Comparison of ENCODE assay signal across 27 mouse cellular contexts in the genomic region with DNA sequence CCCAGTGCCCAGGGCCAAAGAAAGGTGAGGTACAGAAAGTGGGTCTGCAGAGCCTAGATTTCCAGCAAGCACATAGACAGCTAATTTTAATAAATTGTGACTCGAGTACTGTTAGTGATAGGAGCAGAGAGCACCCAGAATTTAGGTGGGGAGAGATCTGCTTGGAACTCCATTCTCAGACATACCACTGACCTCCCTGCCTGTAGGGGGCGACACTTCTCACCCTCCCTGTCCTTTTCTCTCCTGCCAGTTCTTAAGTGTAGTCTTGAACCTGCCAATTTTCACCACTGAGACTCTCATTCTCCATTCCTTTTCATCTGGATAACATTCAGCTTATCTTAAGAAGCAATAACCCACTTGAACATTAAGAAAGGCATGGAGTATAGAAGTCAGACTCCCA.
DNase-seq lines count a peak whose midpoint lies in the region; ATAC-seq and TF ChIP-seq lines count a peak whose summit lies in the region.
"Had no signal": no experiment of that assay in that cellular context is flagged by ENCODE, and none has a peak within 500 bp of the region (broad histone marks: within the 10 kb centered on the region; RNA-seq: fewer than 3 reads in every experiment).

No protein-coding gene starts in this region.

- dilution Hi-C loops in CH12.LX (cut with MboI; ENCODE audit: extremely low pct_ligation_motif_present, extremely low pct_unique_long_range_greater_than_20kb, low sequenced_read_pairs): no loop called here

- no peak overlapping the region for H3K27ac ChIP-seq in layer of hippocampus, adult 2 months
- H3K27ac ChIP-seq in CH12.LX (ENCODE audit: insufficient read depth, low read depth): no peak overlapping the region
- no peak overlapping the region for H3K27ac ChIP-seq in midbrain, embryonic 11.5 days (ENCODE audit: low read depth, low read length)
- H3K27ac ChIP-seq: forebrain, embryonic 12.5 days; heart, adult 2 months; limb, embryonic 13.5 days; liver, embryonic 14.5 days; lung, embryonic 15.5 days; neural tube, embryonic 13.5 days had no signal

- no peak for DNase-seq in layer of hippocampus, adult 2 months (ENCODE audit: low spot score in 2 of 2)
- no peak for DNase-seq in layer of hippocampus, postnatal 14 days (ENCODE audit: low spot score in 2 of 2)
- DNase-seq in 416B (ENCODE audit: low read depth) (peak; percentile 0), CH12.LX (ENCODE audit: extremely low read depth) (peak; percentile 21), Patski (ENCODE audit: low read depth, low spot score) (no peak)
- no peak for DNase-seq in urinary bladder, adult 18-20 months (ENCODE audit: low spot score in 2 of 2)
- no peak for DNase-seq in midbrain, embryonic 11.5 days (ENCODE audit: low spot score, missing footprints)
- DNase-seq in heart, postnatal 10 days: no peak
- DNase-seq: cerebellum, adult 18-20 months; cerebellum, postnatal 14 days; gastrocnemius, postnatal 25 days; heart, adult 2 months; heart, postnatal 4 days; layer of hippocampus, postnatal 36 days; lung, postnatal 4 days; right cerebral cortex, adult 18-20 months; right cerebral cortex, postnatal 4 days; thymus, adult 2 months had no signal

- 72% methylated on average over 2 of the region's 2 CpGs for WGBS in midbrain, embryonic 11.5 days

- H3K27me3 ChIP-seq in CH12.LX (replicated peaks) (peaks cover 91% of the 10 kb centered on the region), Patski (peaks cover 19% of the 10 kb centered on the region)
- no peaks in the 10 kb centered on the region for H3K27me3 ChIP-seq in midbrain, embryonic 11.5 days (ENCODE audit: control insufficient read depth, insufficient read depth, low read length)
- H3K27me3 ChIP-seq: forebrain, embryonic 12.5 days; limb, embryonic 13.5 days; lung, embryonic 15.5 days; neural tube, embryonic 13.5 days had no signal

- no peak for TF ChIP-seq EP300 in CH12.LX (IDR thresholded peaks at IDR 0.05; ENCODE audit: low read length)

- TF ChIP-seq RAD21 in CH12.LX (IDR thresholded peaks at IDR 0.05; ENCODE audit: low read depth, low read length): no peak; the same call in 1 of the 2 replicates

- no peaks in the 10 kb centered on the region for H3K36me3 ChIP-seq in CH12.LX (replicated peaks in 1 of 2; ENCODE audit: control insufficient read depth in 1 of 2, insufficient read depth in 1 of 2, low read length in 1 of 2)
- no peaks in the 10 kb centered on the region for H3K36me3 ChIP-seq in midbrain, embryonic 11.5 days (ENCODE audit: control insufficient read depth, insufficient read depth, low read length)
- H3K36me3 ChIP-seq: forebrain, embryonic 12.5 days; limb, embryonic 13.5 days; lung, embryonic 15.5 days; neural tube, embryonic 13.5 days had no signal

- H3K4me3 ChIP-seq in layer of hippocampus, adult 2 months: no peak overlapping the region
- H3K4me3 ChIP-seq in CH12.LX (replicated peaks in 1 of 3; ENCODE audit: low read depth in 2 of 3, low read length in 2 of 3, poor library complexity in 1 of 3): no peak overlapping the region
- H3K4me3 ChIP-seq in midbrain, embryonic 11.5 days (ENCODE audit: low read depth, low read length): no peak overlapping the region
- H3K4me3 ChIP-seq: forebrain, embryonic 12.5 days; heart, adult 2 months; limb, embryonic 13.5 days; lung, embryonic 15.5 days; myocyte; neural tube, embryonic 13.5 days had no signal

- CTCF ChIA-PET in Patski (lab: Charles Lee): no interaction called here

- H3K9me3 ChIP-seq in CH12.LX (replicated peaks; ENCODE audit: low read length): no peaks in the 10 kb centered on the region
- no peaks in the 10 kb centered on the region for H3K9me3 ChIP-seq in midbrain, embryonic 11.5 days (ENCODE audit: control insufficient read depth, low read length)
- H3K9me3 ChIP-seq: forebrain, embryonic 12.5 days; limb, embryonic 13.5 days; lung, embryonic 15.5 days; neural tube, embryonic 13.5 days had no signal

- ATAC-seq in Patski: no peak
- no peak for ATAC-seq in midbrain, embryonic 11.5 days (ENCODE audit: low FRiP score)
- ATAC-seq: hindbrain, embryonic 16.5 days; intestine, embryonic 16.5 days; midbrain, embryonic 16.5 days had no signal

- H3K79me2 ChIP-seq in CH12.LX (replicated peaks; ENCODE audit: control insufficient read depth, extremely low read depth, insufficient read depth, poor library complexity, severe bottlenecking): no peaks in the 10 kb centered on the region

- H3K9ac ChIP-seq in CH12.LX (ENCODE audit: insufficient read depth, low read depth): no peak overlapping the region
- no peak overlapping the region for H3K9ac ChIP-seq in midbrain, embryonic 11.5 days (ENCODE audit: low read length)
- H3K9ac ChIP-seq: forebrain, embryonic 12.5 days; limb, embryonic 13.5 days; liver, embryonic 14.5 days; lung, embryonic 15.5 days; neural tube, embryonic 13.5 days had no signal

- POLR2A ChIA-PET in Patski (lab: Charles Lee): no interaction called here

- no peak for TF ChIP-seq POLR2A in CH12.LX (IDR thresholded peaks at IDR 0.05; ENCODE audit: low read depth, low read length)

- no peaks in the 10 kb centered on the region for H3K4me1 ChIP-seq in CH12.LX (ENCODE audit: control insufficient read depth in 1 of 2, insufficient read depth in 2 of 2)
- no peaks in the 10 kb centered on the region for H3K4me1 ChIP-seq in midbrain, embryonic 11.5 days (ENCODE audit: control insufficient read depth, insufficient read depth, low read length)
- H3K4me1 ChIP-seq: limb, embryonic 13.5 days; lung, embryonic 15.5 days; neural tube, embryonic 13.5 days had no signal

- H3K4me2 ChIP-seq in CH12.LX (ENCODE audit: insufficient read depth, low read depth, poor library complexity, severe bottlenecking): no peak overlapping the region
- H3K4me2 ChIP-seq in midbrain, embryonic 11.5 days: no peak overlapping the region
- H3K4me2 ChIP-seq: forebrain, embryonic 12.5 days; limb, embryonic 13.5 days; lung, embryonic 15.5 days; neural tube, embryonic 13.5 days had no signal

- intact Hi-C loops in heart, postnatal 10 days (cut with DNase I): no loop called here

- TF ChIP-seq CTCF in layer of hippocampus, adult 2 months (conservative IDR thresholded peaks at IDR 0.05): peak; percentile 48
- peak; percentile 61 to 65 for TF ChIP-seq CTCF in CH12.LX (conservative IDR thresholded peaks at IDR 0.05 in 1 of 2, IDR thresholded peaks at IDR 0.05 in 1 of 2; ENCODE audit: low read depth in 2 of 2, low read length in 2 of 2)
- TF ChIP-seq CTCF in Patski (IDR thresholded peaks at IDR 0.05): peak; percentile 39

- in situ Hi-C loops in CH12.LX (cut with MboI; ENCODE audit: low pct_ligation_motif_present, low pct_unique_long_range_greater_than_20kb, low sequenced_read_pairs): no loop called here
- in situ Hi-C loops in Patski (cut with MboI; ENCODE audit: low pct_unique_long_range_greater_than_20kb): no loop called here

TF ChIP-seq in CH12.LX, 34 proteins besides CTCF, POLR2A, EP300 and RAD21:
- TF ChIP-seq USF2 (conservative IDR thresholded peaks at IDR 0.05; ENCODE audit: low read depth, low read length) (no peak), SMC3 (IDR thresholded peaks at IDR 0.05; ENCODE audit: low read depth, low read length) (peak; percentile 27)

Comparison
In these comparisons a context has a peak if more than half of its experiments do, and no peak if none do; other contexts are left out.
1. DNase-seq: peak in 416B (single experiment) and CH12.LX (single experiment); none in layer of hippocampus, adult 2 months (0 of 2), layer of hippocampus, postnatal 14 days (0 of 2), Patski (single experiment), urinary bladder, adult 18-20 months (0 of 2), midbrain, embryonic 11.5 days (single experiment) and heart, postnatal 10 days (0 of 2).
2. Peak in every context shown above with its lines, with median percentiles within 50 percentile points of each other: CTCF ChIP-seq.